Mouse (Mus musculus) midbrain, embryonic 13.5 days (tissue): Measurements from ENCODE around the gene Tbc1d4. TPM values are rescaled to one million over a fixed set of nuclear protein-coding genes. Genes with fewer than 3 reads are reported as not detected.
A peak's percentile ranks its signal among the peaks of the same experiment; 100 is the strongest.

Source experiments
- ATAC-seq: fragments of 200-750 bp; cut with Nextera tagmentation; 2 replicates; pipeline ENCODE4 v1.8.0; 2017; ENCODE audit warnings: mild to moderate bottlenecking, moderate TSS enrichment, moderate library complexity
- H3K27ac ChIP-seq: fragments of 300-500 bp; sonication (generic); 2 replicates; pipeline ENCODE4 v1.5.1; 2015; ENCODE audit warnings: inconsistent platforms, mild to moderate bottlenecking, moderate library complexity
- H3K27me3 ChIP-seq: fragments of 300-500 bp; sonication (generic); 2 replicates; pipeline ENCODE4 v1.6.1; 2015; ENCODE audit warnings: mild to moderate bottlenecking, inconsistent platforms
- H3K36me3 ChIP-seq: fragments of 300-500 bp; sonication (generic); 2 replicates; pipeline ENCODE4 v1.6.1; 2015; ENCODE audit warnings: mild to moderate bottlenecking, inconsistent platforms
- H3K4me1 ChIP-seq: fragments of 300-500 bp; sonication (generic); replicated peaks from 2 replicates; pipeline ENCODE4 v1.6.1; 2015; ENCODE audit warnings: inconsistent platforms
- H3K4me2 ChIP-seq: fragments of 300-500 bp; sonication (generic); replicated peaks from 2 replicates; pipeline ENCODE4 v1.6.1; 2015; ENCODE audit warnings: moderate library complexity, mild to moderate bottlenecking, inconsistent platforms
- H3K4me3 ChIP-seq: fragments of 300-500 bp; sonication (generic); replicated peaks from 2 replicates; pipeline ENCODE4 v1.5.1; 2015; ENCODE audit warnings: mild to moderate bottlenecking, inconsistent platforms
- H3K9ac ChIP-seq: fragments of 300-500 bp; sonication (generic); replicated peaks from 2 replicates; pipeline ENCODE4 v1.6.1; 2015; ENCODE audit warnings: mild to moderate bottlenecking, inconsistent platforms
- H3K9me3 ChIP-seq: fragments of 300-500 bp; sonication (generic); 2 replicates; pipeline ENCODE4 v1.6.1; 2016; ENCODE audit warnings: mild to moderate bottlenecking, inconsistent platforms
- WGBS: fragments of 180-500 bp; shearing (Covaris S2); methylation state at CpG from one replicate; pipeline ENCODE4 v1.1.7; 2015; 5-methylcytosine and 5-hydroxymethylcytosine counted together
- polyA plus RNA-seq: library from polyadenylated mRNA; unstranded; fragments of >200 nt; fragmentation: Nextera tagmentation; extraction: Ambion mirVana; gene quantifications from 2 replicates; pipeline ENCODE4 v1.2.1, GENCODE M21; 2015

Gene Tbc1d4
- polyA plus RNA-seq, 1 experiment from 2014 or later: 6.5 TPM

- Histone ChIP-seq H3K4me3 (no peak overlapping the region), H3K9me3 (no peaks in the 10 kb centered on the region), H3K27ac (no peak overlapping the region), H3K4me1 (no peaks in the 10 kb centered on the region), H3K9ac (no peak overlapping the region), H3K27me3 (no peaks in the 10 kb centered on the region), H3K4me2 (no peak overlapping the region), H3K36me3 (no peaks in the 10 kb centered on the region)
- ATAC-seq: no peak
- 43% methylated on average over 4 of the region's 4 CpGs for WGBS
These were observed 126.7 kb downstream of the Tbc1d4 start for GRCm38 (mm10) chr14:101482270-101482669.

DNA sequence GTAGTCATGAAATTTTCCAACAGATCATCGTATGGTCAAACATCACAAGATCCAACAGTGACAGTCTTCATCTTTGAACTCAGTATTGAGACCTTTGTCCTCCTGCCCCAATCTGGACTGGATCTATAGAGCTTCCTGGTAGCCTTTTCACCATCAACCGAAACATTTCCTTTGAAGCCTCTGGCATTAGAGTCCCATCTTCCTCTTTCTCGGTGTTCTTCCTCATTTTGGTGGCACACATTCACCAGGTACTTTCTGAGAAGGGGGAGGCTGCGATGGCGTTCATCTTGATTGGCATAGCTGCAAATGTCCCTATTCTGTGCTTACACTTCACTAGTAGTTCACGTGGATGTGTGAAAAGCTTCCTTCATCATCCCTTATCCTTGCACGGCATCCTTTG is 127.8 kb downstream of the Tbc1d4 start:
- Histone ChIP-seq H3K36me3 (no peaks in the 10 kb centered on the region), H3K9me3 (no peaks in the 10 kb centered on the region), H3K27me3 (no peaks in the 10 kb centered on the region), H3K27ac (no peak overlapping the region), H3K9ac (no peak overlapping the region), H3K4me2 (no peak overlapping the region), H3K4me1 (no peaks in the 10 kb centered on the region), H3K4me3 (no peak overlapping the region)
- WGBS: 86% methylated on average over 7 of the region's 7 CpGs
- ATAC-seq: no peak

DNA sequence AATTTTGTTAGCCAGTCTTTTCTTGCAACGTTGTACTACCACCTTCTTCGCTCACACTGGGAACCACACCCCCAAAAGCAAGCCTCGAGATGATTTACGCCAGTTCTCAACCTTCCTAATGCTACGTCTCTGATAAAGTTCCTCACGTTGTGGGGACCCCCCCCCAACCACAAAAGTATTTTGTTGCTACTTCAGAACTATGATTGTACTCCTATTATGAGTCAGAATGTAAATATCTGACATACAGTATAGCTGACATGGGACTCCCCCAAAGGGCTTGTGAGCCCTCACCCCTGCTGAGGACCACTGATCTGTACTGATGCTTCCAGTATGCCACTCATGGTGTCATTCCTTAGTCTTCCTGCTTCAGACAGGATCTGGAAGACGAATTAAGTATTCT is 128.4 kb downstream of the Tbc1d4 start:
- no peak for ATAC-seq
- Histone ChIP-seq H3K4me2 (no peak overlapping the region), H3K4me3 (no peak overlapping the region), H3K27me3 (no peaks in the 10 kb centered on the region), H3K36me3 (no peaks in the 10 kb centered on the region), H3K9ac (no peak overlapping the region), H3K4me1 (no peaks in the 10 kb centered on the region), H3K9me3 (no peaks in the 10 kb centered on the region), H3K27ac (no peak overlapping the region)
- 90% methylated on average over 7 of the region's 7 CpGs for WGBS

DNA sequence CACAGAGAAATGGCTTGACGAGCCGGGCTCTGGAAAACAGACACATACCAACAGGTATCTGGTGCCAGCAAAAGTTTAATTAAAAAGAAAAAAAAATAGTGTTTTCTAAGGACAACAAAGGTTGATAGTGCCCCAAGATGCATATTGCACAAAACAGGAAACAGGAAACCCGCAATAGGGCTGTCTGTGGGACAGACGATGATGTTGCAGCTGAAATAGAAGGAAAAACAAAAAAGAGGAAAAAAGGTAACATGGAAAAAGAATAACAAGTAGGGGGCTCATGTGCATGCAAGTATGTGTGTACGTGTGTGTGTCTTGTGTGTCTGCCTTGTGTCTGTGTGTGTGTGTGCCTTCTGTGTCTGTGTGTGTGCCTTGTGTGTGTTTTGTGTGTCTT is 131.2 kb downstream of the Tbc1d4 start:
- Histone ChIP-seq H3K4me2 (no peak overlapping the region), H3K9me3 (no peaks in the 10 kb centered on the region), H3K36me3 (no peaks in the 10 kb centered on the region), H3K9ac (no peak overlapping the region), H3K4me1 (no peaks in the 10 kb centered on the region), H3K4me3 (no peak overlapping the region), H3K27ac (no peak overlapping the region), H3K27me3 (no peaks in the 10 kb centered on the region)
- ATAC-seq: no peak
- WGBS: 88% methylated on average over 5 of the region's 5 CpGs

DNA sequence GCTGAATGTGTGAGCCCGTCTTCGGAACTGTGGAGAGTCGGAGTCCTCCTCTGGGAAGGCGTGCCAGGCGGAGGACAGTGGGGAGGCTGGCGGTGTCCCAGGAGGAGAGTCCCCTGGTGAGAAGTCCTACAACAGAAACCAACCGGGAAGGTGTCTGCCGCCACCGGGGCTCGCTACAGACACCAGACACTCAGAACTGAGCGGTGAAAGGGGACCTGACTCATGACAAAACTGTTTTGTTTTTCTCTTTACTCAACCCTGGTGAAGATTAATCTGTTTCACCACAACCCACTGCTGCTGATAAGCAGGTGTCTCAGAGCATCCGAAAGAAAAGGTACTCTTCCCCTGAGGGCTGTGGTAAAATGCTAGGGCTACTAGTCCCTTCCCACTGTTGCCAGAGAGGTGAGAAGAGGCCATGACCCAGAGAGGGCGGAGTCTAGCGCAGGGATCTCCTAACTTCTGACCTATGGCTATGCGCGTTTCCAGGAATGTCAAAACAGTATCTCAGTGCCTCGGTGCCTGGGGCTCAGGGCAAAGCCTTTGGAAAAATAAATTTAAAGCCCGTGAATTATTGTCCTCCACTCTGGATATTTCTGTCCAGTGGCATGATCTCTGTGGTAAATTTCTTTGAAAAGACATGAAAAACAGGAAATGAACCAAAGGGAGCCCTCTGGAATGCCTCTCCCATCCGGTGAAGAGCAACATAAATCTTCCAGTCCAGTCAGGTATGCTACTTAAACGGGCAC is 131.7 kb downstream of the Tbc1d4 start:
- Histone ChIP-seq H3K9me3 (no peaks in the 10 kb centered on the region), H3K27me3 (no peaks in the 10 kb centered on the region), H3K4me1 (no peaks in the 10 kb centered on the region), H3K4me3 (no peak overlapping the region), H3K4me2 (no peak overlapping the region), H3K9ac (no peak overlapping the region), H3K36me3 (no peaks in the 10 kb centered on the region), H3K27ac (no peak overlapping the region)
- 82% methylated on average over 20 of the region's 20 CpGs for WGBS
- ATAC-seq: no peak

DNA sequence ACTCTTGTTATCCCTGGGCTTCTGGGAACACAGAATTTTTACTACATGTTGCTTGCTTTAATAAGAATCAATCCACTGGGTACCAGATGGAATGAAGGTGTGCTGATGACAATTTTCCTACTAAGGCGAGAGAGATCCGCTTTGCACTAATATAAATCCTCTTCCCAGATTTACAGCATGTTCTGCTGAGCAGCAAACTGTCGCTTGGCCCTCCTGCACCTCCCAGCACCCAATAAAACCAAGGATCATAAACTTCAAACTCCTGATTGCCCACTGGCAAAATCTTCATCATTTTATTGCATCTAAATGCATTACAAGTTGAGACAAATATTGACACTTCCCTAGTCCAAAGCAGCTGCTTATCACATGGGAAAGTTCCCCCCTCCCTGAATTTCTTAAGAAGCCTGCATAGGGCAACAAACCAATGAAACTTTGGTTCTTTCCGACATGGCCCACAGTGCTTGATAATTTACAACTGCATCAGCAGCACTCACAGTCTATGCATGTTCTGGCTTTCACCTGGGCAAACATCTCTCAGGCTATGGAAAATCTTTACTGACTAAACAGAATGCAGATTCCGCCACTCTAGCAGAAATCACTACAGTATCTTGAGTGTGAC is 139.4 kb downstream of the Tbc1d4 start:
- 92% methylated on average over 5 of the region's 5 CpGs for WGBS
- no peak overlapping the region for H3K4me2 ChIP-seq
- no peak for ATAC-seq
- H3K9me3 ChIP-seq: no peaks in the 10 kb centered on the region
- no peaks in the 10 kb centered on the region for H3K27me3 ChIP-seq
- no peak overlapping the region for H3K9ac ChIP-seq
- no peaks in the 10 kb centered on the region for H3K36me3 ChIP-seq
- no peaks in the 10 kb centered on the region for H3K4me1 ChIP-seq
- no peak overlapping the region for H3K27ac ChIP-seq
- no peak overlapping the region for H3K4me3 ChIP-seq

DNA sequence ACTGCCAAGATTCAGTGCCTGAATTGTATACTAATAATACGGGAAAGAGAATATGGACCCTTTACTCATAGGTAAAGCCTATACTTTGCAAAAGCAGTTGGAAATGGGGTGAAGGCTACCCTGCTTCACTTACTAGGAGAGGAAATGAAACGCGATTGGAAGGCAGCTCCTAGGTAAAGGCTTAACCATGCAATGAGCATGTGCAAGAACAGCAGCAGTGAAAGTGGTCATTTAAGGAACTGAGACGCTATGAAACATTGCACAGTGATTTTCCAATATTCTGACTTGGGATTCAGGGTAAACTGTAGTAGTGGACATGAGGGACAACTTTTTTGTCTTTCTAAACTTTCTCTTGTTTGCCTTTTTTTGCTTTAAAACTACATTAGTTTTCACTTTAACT is 140.8 kb downstream of the Tbc1d4 start:
- no peak overlapping the region for H3K4me3 ChIP-seq

GRCm38 (mm10) chr14:101467532-101467931 is 141.5 kb downstream of the Tbc1d4 start:
- Histone ChIP-seq H3K36me3 (no peaks in the 10 kb centered on the region), H3K4me3 (no peak overlapping the region), H3K27ac (no peak overlapping the region), H3K4me2 (no peak overlapping the region), H3K4me1 (no peaks in the 10 kb centered on the region), H3K27me3 (no peaks in the 10 kb centered on the region), H3K9ac (no peak overlapping the region), H3K9me3 (no peaks in the 10 kb centered on the region)
- no peak for ATAC-seq
- WGBS: 91% methylated on average over 1 of the region's 1 CpGs

More for the DNA sequence above, 140.8 kb downstream of the Tbc1d4 start:
- no peaks in the 10 kb centered on the region for H3K4me1 ChIP-seq
- no peak for ATAC-seq
- H3K27me3 ChIP-seq: no peaks in the 10 kb centered on the region
- no peaks in the 10 kb centered on the region for H3K9me3 ChIP-seq
- 90% methylated on average over 4 of the region's 4 CpGs for WGBS
- no peak overlapping the region for H3K9ac ChIP-seq
- H3K27ac ChIP-seq: no peak overlapping the region
- H3K36me3 ChIP-seq: no peaks in the 10 kb centered on the region
- H3K4me2 ChIP-seq: no peak overlapping the region

DNA sequence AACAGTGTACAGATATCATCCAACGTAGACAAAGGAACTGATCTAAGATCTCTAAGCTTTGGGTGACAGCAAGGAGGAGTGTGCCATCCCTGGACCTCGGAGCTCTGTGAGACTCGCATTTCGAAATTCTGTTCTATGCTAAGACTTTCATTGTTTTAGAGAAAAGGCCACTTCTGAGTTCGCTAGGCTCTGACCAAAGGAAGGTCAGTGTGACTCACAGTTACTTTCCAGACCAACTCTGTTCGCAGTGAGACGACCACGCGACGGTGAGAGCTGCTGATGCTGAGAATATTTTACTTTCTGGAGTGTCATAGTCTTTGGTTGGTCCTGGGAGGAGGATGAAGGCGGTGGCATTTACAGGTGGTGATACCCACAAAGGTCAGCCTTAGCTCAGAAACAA is 142.5 kb downstream of the Tbc1d4 start:
- Histone ChIP-seq H3K4me2 (no peak overlapping the region), H3K36me3 (no peaks in the 10 kb centered on the region), H3K9ac (no peak overlapping the region), H3K4me1 (no peaks in the 10 kb centered on the region), H3K27me3 (no peaks in the 10 kb centered on the region), H3K4me3 (no peak overlapping the region), H3K9me3 (no peaks in the 10 kb centered on the region), H3K27ac (no peak overlapping the region)
- ATAC-seq: no peak
- WGBS: 89% methylated on average over 11 of the region's 11 CpGs

- Histone ChIP-seq H3K9ac (no peak overlapping the region), H3K27ac (no peak overlapping the region), H3K36me3 (no peaks in the 10 kb centered on the region), H3K27me3 (no peaks in the 10 kb centered on the region), H3K4me1 (no peaks in the 10 kb centered on the region), H3K4me3 (no peak overlapping the region), H3K4me2 (no peak overlapping the region), H3K9me3 (no peaks in the 10 kb centered on the region)
- ATAC-seq: no peak
- 94% methylated on average over 3 of the region's 3 CpGs for WGBS
These were observed 143.1 kb downstream of the Tbc1d4 start for GRCm38 (mm10) chr14:101465893-101466292.

GRCm38 (mm10) chr14:101460768-101461167 is 148.2 kb downstream of the Tbc1d4 start:
- 0 out of 2 replicates have a peak, but pooled peaks have one; percentile 40 for ATAC-seq
- Histone ChIP-seq H3K27me3 (no peaks in the 10 kb centered on the region), H3K4me1 (no peaks in the 10 kb centered on the region), H3K36me3 (no peaks in the 10 kb centered on the region), H3K9ac (no peak overlapping the region), H3K4me2 (no peak overlapping the region), H3K27ac (no peak overlapping the region), H3K4me3 (no peak overlapping the region), H3K9me3 (no peaks in the 10 kb centered on the region)
- 27% methylated on average over 6 of the region's 6 CpGs for WGBS

GRCm38 (mm10) chr14:101452915-101453314 is 156.1 kb downstream of the Tbc1d4 start:
- WGBS: 89% methylated on average over 6 of the region's 6 CpGs
- Histone ChIP-seq H3K27me3 (no peaks in the 10 kb centered on the region), H3K36me3 (no peaks in the 10 kb centered on the region), H3K4me2 (no peak overlapping the region), H3K4me1 (no peaks in the 10 kb centered on the region), H3K9me3 (no peaks in the 10 kb centered on the region), H3K27ac (no peak overlapping the region), H3K4me3 (no peak overlapping the region), H3K9ac (no peak overlapping the region)
- ATAC-seq: no peak

GRCm38 (mm10) chr14:101447857-101448256 is 161.1 kb downstream of the Tbc1d4 start:
- ATAC-seq: no peak
- Histone ChIP-seq H3K27me3 (no peaks in the 10 kb centered on the region), H3K36me3 (no peaks in the 10 kb centered on the region), H3K4me2 (no peak overlapping the region), H3K9ac (no peak overlapping the region), H3K4me3 (no peak overlapping the region), H3K4me1 (no peaks in the 10 kb centered on the region), H3K27ac (no peak overlapping the region), H3K9me3 (no peaks in the 10 kb centered on the region)
- 73% methylated on average over 4 of the region's 4 CpGs for WGBS
